Mouse (Mus musculus) inflammation-experienced regulatory T-cells, adult 16 weeks (primary cell): ENCODE results near the gene Csf2rb2. TPM values are rescaled to one million over a fixed set of nuclear protein-coding genes. Genes with fewer than 3 reads are reported as not detected.

ENCODE experiments used
- polyA plus RNA-seq: library from polyadenylated mRNA; unstranded; fragments of 100-300 nt; shearing (Covaris generic); gene quantifications from one replicate; pipeline ENCODE4 v1.2.1, GENCODE M21; 2017

Gene Csf2rb2
- 0.16 TPM for polyA plus RNA-seq

GRCm38 (mm10) chr15:78305341-78305933, at the start of gene Csf2rb2:
Gene Csf2rb2, minus strand, starts transcription at chr15:78305721.

GRCm38 (mm10) chr15:78325671-78326339, 20.3 kb upstream of the Csf2rb2 start, which contains the start of gene Csf2rb:
Gene Csf2rb, plus strand, starts transcription at chr15:78325752.

GRCm38 (mm10) chr15:78244695-78245492, 60.6 kb downstream of the Csf2rb2 start, which contains the start of gene Ncf4:
Gene Ncf4, plus strand, starts transcription at chr15:78244801.

Other genes with a start within 250 kb of the Csf2rb2 start
- not detected for gene Cacng2, start 185.7 kb downstream of the Csf2rb2 start, polyA plus RNA-seq
- 73.9 TPM for gene Ift27, start 131.6 kb downstream of the Csf2rb2 start, polyA plus RNA-seq
- gene Pvalb, start 99.3 kb downstream of the Csf2rb2 start, polyA plus RNA-seq: not detected
- 251 TPM for gene Ncf4, start 60.9 kb downstream of the Csf2rb2 start, polyA plus RNA-seq
- 0.44 TPM for gene Csf2rb, start 20.0 kb upstream of the Csf2rb2 start, polyA plus RNA-seq
- gene Tex33, start 90.2 kb upstream of the Csf2rb2 start, polyA plus RNA-seq: not detected
- 1.4 TPM for gene Tst, start 100.2 kb upstream of the Csf2rb2 start, polyA plus RNA-seq
- gene Mpst, start 100.7 kb upstream of the Csf2rb2 start, polyA plus RNA-seq: 4.0 TPM
- 40.7 TPM for gene Kctd17, start 122.8 kb upstream of the Csf2rb2 start, polyA plus RNA-seq
- not detected for gene Tmprss6, start 162.9 kb upstream of the Csf2rb2 start, polyA plus RNA-seq
- gene Il2rb, start 189.6 kb upstream of the Csf2rb2 start, polyA plus RNA-seq: 1,134 TPM
- 7.6 TPM for gene C1qtnf6, start 225.7 kb upstream of the Csf2rb2 start, polyA plus RNA-seq
- not detected for gene Sstr3, start 239.0 kb upstream of the Csf2rb2 start, polyA plus RNA-seq